Mouse (Mus musculus) lung, embryonic 14.5 days (tissue): ENCODE results near the gene Chchd4. TPM values are rescaled to one million over a fixed set of nuclear protein-coding genes. Genes with fewer than 3 reads are reported as not detected.

Source experiments
- ATAC-seq: fragments of 200-750 bp; cut with Nextera tagmentation; 2 replicates; pipeline ENCODE4 v1.8.0; 2017; ENCODE audit warnings: mild to moderate bottlenecking, moderate TSS enrichment, moderate library complexity; ENCODE audit not compliant: insufficient read depth
- DNase-seq: peaks from one replicate; pipeline ENCODE4 v3.0.0-alpha.2; 2015
- H3K27ac ChIP-seq: fragments of 300-500 bp; sonication (generic); 2 replicates; pipeline ENCODE4 v1.5.1; 2014; ENCODE audit warnings: low read depth, mild to moderate bottlenecking, moderate library complexity
- H3K27me3 ChIP-seq: fragments of 300-500 bp; sonication (generic); 2 replicates; pipeline ENCODE4 v1.6.1; 2014; ENCODE audit warnings: low read length, control low read depth; ENCODE audit not compliant: insufficient read depth
- H3K36me3 ChIP-seq: fragments of 300-500 bp; sonication (generic); 2 replicates; pipeline ENCODE4 v1.6.1; 2014; ENCODE audit warnings: control low read depth; ENCODE audit not compliant: insufficient read depth
- H3K4me1 ChIP-seq: fragments of 300-500 bp; sonication (generic); 2 replicates; pipeline ENCODE4 v1.6.1; 2014; ENCODE audit warnings: antibody characterized with exemption, control low read depth; ENCODE audit not compliant: insufficient read depth
- H3K4me2 ChIP-seq: fragments of 300-500 bp; sonication (generic); 2 replicates; pipeline ENCODE4 v1.6.1; 2014; ENCODE audit warnings: mild to moderate bottlenecking
- H3K4me3 ChIP-seq: fragments of 300-500 bp; sonication (generic); 2 replicates; pipeline ENCODE4 v1.5.1; 2014; ENCODE audit warnings: low read depth, low read length
- H3K9ac ChIP-seq: fragments of 300-500 bp; sonication (generic); 2 replicates; pipeline ENCODE4 v1.6.1; 2014
- H3K9me3 ChIP-seq: fragments of 300-500 bp; sonication (generic); 2 replicates; pipeline ENCODE4 v1.6.1; 2016; ENCODE audit warnings: low read depth, low read length, control low read depth
- CTCF ChIP-seq: IDR thresholded peaks from 2 replicates; pipeline ENCODE4 v1.5.1; 2016; ENCODE audit warnings: antibody characterized with exemption, low read depth
- WGBS: fragments of 180-500 bp; shearing (Covaris S2); extraction: QIAGEN DNeasy Blood & Tissue Kit; methylation state at CpG from one replicate; pipeline ENCODE4 v1.1.7; 2014; 5-methylcytosine and 5-hydroxymethylcytosine counted together
- polyA plus RNA-seq: library from polyadenylated mRNA; unstranded; fragments of >200 nt; fragmentation: Nextera tagmentation; extraction: Ambion mirVana; gene quantifications from 2 replicates; pipeline ENCODE4 v1.2.1, GENCODE M21; 2014

Chchd4 gene
- polyA plus RNA-seq, 1 experiment from 2014 or later = 32.0 TPM

GRCm38 (mm10) chr6:91454546-91454945 lies 18.8 kb downstream of the Chchd4 start:
- Histone ChIP-seq H3K9ac (no peak overlapping the region), H3K4me2 (no peak overlapping the region), H3K4me1 (no peaks in the 10 kb centered on the region), H3K36me3 (no peaks in the 10 kb centered on the region), H3K27ac (no peak overlapping the region), H3K9me3 (no peaks in the 10 kb centered on the region), H3K4me3 (no peak overlapping the region), H3K27me3 (no peaks in the 10 kb centered on the region)
- 24% methylated on average over 5 of the region's 5 CpGs for WGBS
- ATAC-seq (no peak), DNase-seq (no peak)
- TF ChIP-seq CTCF = no peak

- H3K4me1 ChIP-seq = no peaks in the 10 kb centered on the region
- H3K36me3 ChIP-seq = no peaks in the 10 kb centered on the region
- no peak overlapping the region for H3K4me3 ChIP-seq
- DNase-seq = no peak
- H3K27ac ChIP-seq = no peak overlapping the region
- no peaks in the 10 kb centered on the region for H3K27me3 ChIP-seq
- H3K9me3 ChIP-seq = no peaks in the 10 kb centered on the region
- no peak for ATAC-seq
- 55% methylated on average over 1 of the region's 1 CpGs for WGBS
- H3K4me2 ChIP-seq = no peak overlapping the region
- no peak overlapping the region for H3K9ac ChIP-seq
- no peak for TF ChIP-seq CTCF
Observed at GRCm38 (mm10) chr6:91452056-91452455, 21.3 kb downstream of the Chchd4 start.

GRCm38 (mm10) chr6:91449472-91450225 lies 23.7 kb downstream of the Chchd4 start:
- WGBS = 41% methylated on average over 3 of the region's 3 CpGs
- Histone ChIP-seq H3K9ac (no peak overlapping the region), H3K27ac (no peak overlapping the region), H3K9me3 (no peaks in the 10 kb centered on the region), H3K27me3 (no peaks in the 10 kb centered on the region), H3K4me2 (no peak overlapping the region), H3K4me1 (no peaks in the 10 kb centered on the region), H3K4me3 (no peak overlapping the region), H3K36me3 (no peaks in the 10 kb centered on the region)
- ATAC-seq = no peak
- no peak for TF ChIP-seq CTCF
- DNase-seq = no peak

- H3K4me1 ChIP-seq = no peaks in the 10 kb centered on the region
- H3K4me2 ChIP-seq = no peak overlapping the region
- ATAC-seq = no peak
- no peak overlapping the region for H3K4me3 ChIP-seq
- H3K9me3 ChIP-seq = no peaks in the 10 kb centered on the region
- H3K36me3 ChIP-seq = no peaks in the 10 kb centered on the region
- H3K27me3 ChIP-seq = no peaks in the 10 kb centered on the region
- H3K9ac ChIP-seq = no peak overlapping the region
- DNase-seq = no peak
- 63% methylated on average over 3 of the region's 3 CpGs for WGBS
- H3K27ac ChIP-seq = no peak overlapping the region
- no peak for TF ChIP-seq CTCF
Observed at GRCm38 (mm10) chr6:91445316-91445715, 28.0 kb downstream of the Chchd4 start.

GRCm38 (mm10) chr6:91441145-91441662 lies 32.1 kb downstream of the Chchd4 start:
- TF ChIP-seq CTCF = no peak
- Histone ChIP-seq H3K4me2 (peak overlapping the region; percentile 66), H3K4me3 (peak overlapping the region; percentile 55), H3K36me3 (no peaks in the 10 kb centered on the region), H3K4me1 (no peaks in the 10 kb centered on the region), H3K27me3 (0 out of 2 replicates have a peak, but pooled peaks cover 4% of the 10 kb centered on the region), H3K9ac (peak overlapping the region; percentile 75), H3K9me3 (no peaks in the 10 kb centered on the region), H3K27ac (0 out of 2 replicates have a peak overlapping the region, but pooled peaks have one; percentile 12)
- peak; percentile 59 for ATAC-seq
- peak; percentile 11 for DNase-seq
- WGBS = 1% methylated on average over 19 of the region's 19 CpGs

GRCm38 (mm10) chr6:91440474-91441144 lies 32.7 kb downstream of the Chchd4 start:
- H3K9me3 ChIP-seq = no peaks in the 10 kb centered on the region
- no peaks in the 10 kb centered on the region for H3K4me1 ChIP-seq
- ATAC-seq (peak; percentile 96), DNase-seq (peak; percentile 99)
- peak overlapping the region; percentile 75 for H3K9ac ChIP-seq
- 3% methylated on average over 30 of the region's 30 CpGs for WGBS
- 0 out of 2 replicates have a peak, but pooled peaks cover 4% of the 10 kb centered on the region for H3K27me3 ChIP-seq
- H3K27ac ChIP-seq = peak overlapping the region; percentile 46; the same call in 1 of the 2 replicates
- H3K36me3 ChIP-seq = no peaks in the 10 kb centered on the region
- H3K4me3 ChIP-seq = peak overlapping the region; percentile 55
- no peak for TF ChIP-seq CTCF
- peak overlapping the region; percentile 66 for H3K4me2 ChIP-seq

- H3K4me2 ChIP-seq = no peak overlapping the region
- no peaks in the 10 kb centered on the region for H3K4me1 ChIP-seq
- ATAC-seq (no peak), DNase-seq (no peak)
- 49% methylated on average over 4 of the region's 4 CpGs for WGBS
- no peak overlapping the region for H3K9ac ChIP-seq
- H3K27me3 ChIP-seq = no peaks in the 10 kb centered on the region
- no peak overlapping the region for H3K4me3 ChIP-seq
- H3K27ac ChIP-seq = no peak overlapping the region
- no peaks in the 10 kb centered on the region for H3K36me3 ChIP-seq
- H3K9me3 ChIP-seq = no peaks in the 10 kb centered on the region
- no peak for TF ChIP-seq CTCF
Observed at GRCm38 (mm10) chr6:91424151-91424550, 49.2 kb downstream of the Chchd4 start.
